Mouse (Mus musculus): Measurements from ENCODE around the gene Irf9. TPM values are rescaled to one million over a fixed set of nuclear protein-coding genes. Genes with fewer than 3 reads are reported as not detected.

The Irf9 gene
- polyA plus RNA-seq, 1 experiment from 2014 or later = 18.6 TPM

GRCm38 (mm10) chr14:55559799-55560201, 43.6 kb upstream of the Irf9 start, which contains the start of gene Dcaf11:
Gene Dcaf11 (plus strand): TSS chr14:55560006.
- under 1% methylated on average over 27 of the region's 27 CpGs for WGBS (ENCODE audit: insufficient replicate concordance)
- ATAC-seq (peak; percentile 79), DNase-seq (peak; percentile 93)
- Histone ChIP-seq H3K9ac (replicated peaks) (peak within 1 kb of the TSS; percentile 87), H3K4me1 (ENCODE audit: insufficient read depth) (peaks cover 43% of the 10 kb centered on the region), H3K4me2 (ENCODE audit: low read depth, low read length) (peak within 1 kb of the TSS; percentile 73), H3K27ac (ENCODE audit: low read depth) (peak within 1 kb of the TSS; percentile 99), H3K36me3 (replicated peaks; ENCODE audit: insufficient read depth, low read length) (peaks cover 22% of the 10 kb centered on the region), H3K9me3 (ENCODE audit: low read length) (no peaks in the 10 kb centered on the region), H3K27me3 (ENCODE audit: insufficient read depth, low read length) (no peaks in the 10 kb centered on the region), H3K4me3 (ENCODE audit: low read depth, low read length) (peak within 1 kb of the TSS; percentile 65)
- TF ChIP-seq EP300 (IDR thresholded peaks at IDR 0.05; ENCODE audit: low read depth) (peak; percentile 68), CTCF (IDR thresholded peaks at IDR 0.05; ENCODE audit: low read depth) (peak; percentile 54)

GRCm38 (mm10) chr14:55560202-55561073, 42.9 kb upstream of the Irf9 start, which contains the start of gene A730061H03Rik:
Gene A730061H03Rik (minus strand): TSS chr14:55560406.
- Histone ChIP-seq H3K9ac (replicated peaks) (peak within 1 kb of the TSS; percentile 87), H3K36me3 (replicated peaks; ENCODE audit: insufficient read depth, low read length) (peaks cover 28% of the 10 kb centered on the region), H3K4me1 (ENCODE audit: insufficient read depth) (peaks cover 43% of the 10 kb centered on the region), H3K9me3 (ENCODE audit: low read length) (no peaks in the 10 kb centered on the region), H3K27me3 (ENCODE audit: insufficient read depth, low read length) (no peaks in the 10 kb centered on the region), H3K4me3 (ENCODE audit: low read depth, low read length) (peak within 1 kb of the TSS; percentile 65), H3K27ac (ENCODE audit: low read depth) (peak within 1 kb of the TSS; percentile 99), H3K4me2 (ENCODE audit: low read depth, low read length) (peak within 1 kb of the TSS; percentile 73)
- ATAC-seq (peak; percentile 87), DNase-seq (peak; percentile 98)
- no peak for TF ChIP-seq CTCF (IDR thresholded peaks at IDR 0.05; ENCODE audit: low read depth)
- TF ChIP-seq EP300 (IDR thresholded peaks at IDR 0.05; ENCODE audit: low read depth) = peak; percentile 90
- under 1% methylated on average over 50 of the region's 51 CpGs for WGBS (ENCODE audit: insufficient replicate concordance)

GRCm38 (mm10) chr14:55561860-55562259, 41.5 kb upstream of the Irf9 start:
- Histone ChIP-seq H3K4me1 (ENCODE audit: insufficient read depth) (peaks cover 37% of the 10 kb centered on the region), H3K27ac (ENCODE audit: low read depth) (peak overlapping the region; percentile 87), H3K4me3 (ENCODE audit: low read depth, low read length) (peak overlapping the region; percentile 65), H3K9ac (replicated peaks) (peak overlapping the region; percentile 62; the same call in 1 of the 2 replicates), H3K27me3 (ENCODE audit: insufficient read depth, low read length) (no peaks in the 10 kb centered on the region), H3K9me3 (ENCODE audit: low read length) (no peaks in the 10 kb centered on the region), H3K4me2 (ENCODE audit: low read depth, low read length) (peak overlapping the region; percentile 73), H3K36me3 (replicated peaks; ENCODE audit: insufficient read depth, low read length) (peaks cover 42% of the 10 kb centered on the region)
- DNase-seq (no peak), ATAC-seq (no peak)
- 85% methylated on average over 10 of the region's 10 CpGs for WGBS (ENCODE audit: insufficient replicate concordance)
- TF ChIP-seq EP300 (IDR thresholded peaks at IDR 0.05; ENCODE audit: low read depth) = no peak
- TF ChIP-seq CTCF (IDR thresholded peaks at IDR 0.05; ENCODE audit: low read depth) = no peak

GRCm38 (mm10) chr14:55563249-55563648, 40.1 kb upstream of the Irf9 start:
- ATAC-seq (no peak), DNase-seq (no peak)
- TF ChIP-seq EP300 (IDR thresholded peaks at IDR 0.05; ENCODE audit: low read depth) (no peak), CTCF (IDR thresholded peaks at IDR 0.05; ENCODE audit: low read depth) (no peak)
- H3K9ac ChIP-seq (replicated peaks) = no peak overlapping the region
- H3K27ac ChIP-seq (ENCODE audit: low read depth) = no peak overlapping the region
- no peaks in the 10 kb centered on the region for H3K27me3 ChIP-seq (ENCODE audit: insufficient read depth, low read length)
- peaks cover 26% of the 10 kb centered on the region for H3K4me1 ChIP-seq (ENCODE audit: insufficient read depth)
- H3K4me3 ChIP-seq (ENCODE audit: low read depth, low read length) = no peak overlapping the region
- WGBS (ENCODE audit: insufficient replicate concordance) = 93% methylated on average over 11 of the region's 11 CpGs
- H3K36me3 ChIP-seq (replicated peaks; ENCODE audit: insufficient read depth, low read length) = peaks cover 50% of the 10 kb centered on the region
- H3K4me2 ChIP-seq (ENCODE audit: low read depth, low read length) = no peak overlapping the region
- no peaks in the 10 kb centered on the region for H3K9me3 ChIP-seq (ENCODE audit: low read length)

- Histone ChIP-seq H3K36me3 (replicated peaks; ENCODE audit: insufficient read depth, low read length) (peaks cover 66% of the 10 kb centered on the region), H3K27ac (ENCODE audit: low read depth) (no peak overlapping the region)
- no peak for DNase-seq
Observed at GRCm38 (mm10) chr14:55565748-55566147, 37.6 kb upstream of the Irf9 start.

DNA sequence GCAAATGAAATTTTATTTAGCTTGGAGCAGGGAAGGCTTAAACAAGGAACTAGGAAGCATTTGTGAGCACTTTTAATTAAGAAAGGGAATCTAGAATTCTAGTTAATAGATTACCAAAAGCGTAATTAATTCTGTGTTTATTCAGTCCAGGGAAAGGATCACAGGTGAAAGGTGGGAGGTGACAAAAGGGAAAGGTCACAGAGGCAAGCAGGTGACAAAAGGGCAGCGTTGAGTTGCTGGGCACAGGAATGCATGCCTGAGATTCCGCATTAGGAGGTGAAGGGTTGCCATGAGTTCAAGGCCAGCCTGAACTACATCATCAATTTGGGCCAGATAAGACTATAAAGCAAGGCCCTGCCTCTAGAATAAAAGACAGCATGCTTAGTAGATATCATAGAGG, 35.9 kb upstream of the Irf9 start:
- no peaks in the 10 kb centered on the region for H3K27me3 ChIP-seq (ENCODE audit: insufficient read depth, low read length)
- no peak overlapping the region for H3K9ac ChIP-seq (replicated peaks)
- H3K4me1 ChIP-seq (ENCODE audit: insufficient read depth) = peaks cover 3% of the 10 kb centered on the region; the same call in 1 of the 2 replicates
- ATAC-seq = no peak
- 75% methylated on average over 3 of the region's 3 CpGs for WGBS (ENCODE audit: insufficient replicate concordance)
- no peak overlapping the region for H3K4me3 ChIP-seq (ENCODE audit: low read depth, low read length)
- H3K4me2 ChIP-seq (ENCODE audit: low read depth, low read length) = no peak overlapping the region
- H3K36me3 ChIP-seq (replicated peaks; ENCODE audit: insufficient read depth, low read length) = peaks cover 66% of the 10 kb centered on the region
- no peak for DNase-seq
- no peak overlapping the region for H3K27ac ChIP-seq (ENCODE audit: low read depth)
- no peaks in the 10 kb centered on the region for H3K9me3 ChIP-seq (ENCODE audit: low read length)
- TF ChIP-seq CTCF (IDR thresholded peaks at IDR 0.05; ENCODE audit: low read depth) (no peak), EP300 (IDR thresholded peaks at IDR 0.05; ENCODE audit: low read depth) (no peak)

More at GRCm38 (mm10) chr14:55565748-55566147, 37.6 kb upstream of the Irf9 start:
- H3K27me3 ChIP-seq (ENCODE audit: insufficient read depth, low read length) = no peaks in the 10 kb centered on the region
- no peak overlapping the region for H3K4me3 ChIP-seq (ENCODE audit: low read depth, low read length)
- no peak for ATAC-seq
- no peak overlapping the region for H3K4me2 ChIP-seq (ENCODE audit: low read depth, low read length)
- peaks cover 17% of the 10 kb centered on the region for H3K4me1 ChIP-seq (ENCODE audit: insufficient read depth)
- TF ChIP-seq EP300 (IDR thresholded peaks at IDR 0.05; ENCODE audit: low read depth) (no peak), CTCF (IDR thresholded peaks at IDR 0.05; ENCODE audit: low read depth) (peak; percentile 43)
- 78% methylated on average over 3 of the region's 3 CpGs for WGBS (ENCODE audit: insufficient replicate concordance)
- no peak overlapping the region for H3K9ac ChIP-seq (replicated peaks)
- H3K9me3 ChIP-seq (ENCODE audit: low read length) = no peaks in the 10 kb centered on the region

All from liver, postnatal 0 days (tissue).